ENCODE assay signal across 14 mouse cellular contexts in genomic region chr2:3941496-3941895, GRCm38 (mm10).
"Had no signal": no experiment of that assay in that cellular context is flagged by ENCODE, and none has a peak within 500 bp of the region (broad histone marks: within the 10 kb centered on the region; RNA-seq: fewer than 3 reads in every experiment).

No protein-coding gene starts in this region.

- H3K36me3 ChIP-seq: limb, embryonic 12.5 days; midbrain, embryonic 10.5 days; neural tube, embryonic 15.5 days had no signal

- H3K4me1 ChIP-seq: limb, embryonic 12.5 days; midbrain, embryonic 10.5 days; neural tube, embryonic 15.5 days had no signal

- H3K27ac ChIP-seq: layer of hippocampus, adult 2 months; limb, embryonic 12.5 days; liver, embryonic 14.5 days; midbrain, embryonic 10.5 days; neural tube, embryonic 15.5 days; stomach, postnatal 0 days had no signal

- H3K9ac ChIP-seq: limb, embryonic 12.5 days; liver, embryonic 14.5 days; neural tube, embryonic 15.5 days had no signal

- H3K4me3 ChIP-seq: layer of hippocampus, adult 2 months; limb, embryonic 12.5 days; midbrain, embryonic 10.5 days; myocyte; neural tube, embryonic 15.5 days had no signal

- H3K27me3 ChIP-seq: limb, embryonic 12.5 days; neural tube, embryonic 15.5 days had no signal

- DNase-seq: liver; lung, adult 18-20 months; lung, postnatal 4 days; midbrain, embryonic 14.5 days; right cerebral cortex, adult 18-20 months; right cerebral cortex, postnatal 25 days; thymus, postnatal 4 days had no signal

- H3K4me2 ChIP-seq: limb, embryonic 12.5 days; neural tube, embryonic 15.5 days had no signal

- H3K9me3 ChIP-seq: limb, embryonic 12.5 days; midbrain, embryonic 10.5 days; neural tube, embryonic 15.5 days had no signal
